Mouse (Mus musculus) liver, postnatal 0 days (tissue): ENCODE data around the gene Vamp8. TPM values are rescaled to one million over a fixed set of nuclear protein-coding genes. Genes with fewer than 3 reads are reported as not detected.

Experiments used
- ATAC-seq: fragments of 200-750 bp; cut with Nextera tagmentation; 2 replicates; pipeline ENCODE4 v1.8.0; 2017; ENCODE audit warnings: mild to moderate bottlenecking, moderate library complexity
- DNase-seq: peaks from one replicate; pipeline ENCODE4 v3.0.0-alpha.2; 2016
- H3K27ac ChIP-seq: fragments of 300-500 bp; sonication (generic); 2 replicates; pipeline ENCODE4 v1.5.1; 2014; ENCODE audit warnings: antibody characterized with exemption, moderate library complexity, mild to moderate bottlenecking, low read depth
- H3K27me3 ChIP-seq: fragments of 300-500 bp; sonication (generic); 2 replicates; pipeline ENCODE4 v1.6.1; 2014; ENCODE audit warnings: low read length, control low read depth, mixed read lengths; ENCODE audit not compliant: insufficient read depth
- H3K36me3 ChIP-seq: fragments of 300-500 bp; sonication (generic); replicated peaks from 2 replicates; pipeline ENCODE4 v1.6.1; 2014; ENCODE audit warnings: mild to moderate bottlenecking, control low read depth, low read length, moderate library complexity, mixed read lengths; ENCODE audit not compliant: insufficient read depth
- H3K4me1 ChIP-seq: fragments of 300-500 bp; sonication (generic); 2 replicates; pipeline ENCODE4 v1.6.1; 2014; ENCODE audit warnings: antibody characterized with exemption, mild to moderate bottlenecking, control low read depth; ENCODE audit not compliant: insufficient read depth
- H3K4me2 ChIP-seq: fragments of 300-500 bp; sonication (generic); 2 replicates; pipeline ENCODE4 v1.6.1; 2014; ENCODE audit warnings: low read depth, mild to moderate bottlenecking, low read length, moderate library complexity, mixed read lengths
- H3K4me3 ChIP-seq: fragments of 300-500 bp; sonication (generic); 2 replicates; pipeline ENCODE4 v1.5.1; 2014; ENCODE audit warnings: low read depth, low read length
- H3K9ac ChIP-seq: fragments of 300-500 bp; sonication (generic); replicated peaks from 2 replicates; pipeline ENCODE4 v1.6.1; 2014; ENCODE audit warnings: mild to moderate bottlenecking, moderate library complexity
- H3K9me3 ChIP-seq: fragments of 300-500 bp; sonication (generic); 2 replicates; pipeline ENCODE4 v1.6.1; 2016; ENCODE audit warnings: mild to moderate bottlenecking, control low read depth, low read length, mixed read lengths
- CTCF ChIP-seq: sonication (generic); IDR thresholded peaks from 2 replicates; pipeline ENCODE4 v1.5.1; 2016; ENCODE audit warnings: antibody characterized with exemption, low read depth
- EP300 ChIP-seq: IDR thresholded peaks from 2 replicates; pipeline ENCODE4 v1.6.1; 2016; ENCODE audit warnings: antibody characterized with exemption, low read depth, mild to moderate bottlenecking
- WGBS: fragments of 180-500 bp; shearing (Covaris S2); extraction: QIAGEN DNeasy Blood & Tissue Kit; methylation state at CpG from one replicate; pipeline ENCODE4 v1.1.7; 2014; ENCODE audit not compliant: insufficient replicate concordance; 5-methylcytosine and 5-hydroxymethylcytosine counted together
- polyA plus RNA-seq: library from polyadenylated mRNA; unstranded; fragments of >200 nt; fragmentation: Nextera tagmentation; extraction: Ambion mirVana; gene quantifications from 2 replicates; pipeline ENCODE4 v1.2.1, GENCODE M21; 2015

Vamp8 gene
- polyA plus RNA-seq, 1 experiment from 2014 or later = 263 TPM

GRCm38 (mm10) chr6:72418279-72418678 lies 27.8 kb upstream of the Vamp8 start:
- ATAC-seq = peak; percentile 9; the same call in 1 of the 2 replicates
- Histone ChIP-seq H3K9ac (no peak overlapping the region), H3K4me3 (no peak overlapping the region), H3K27me3 (no peaks in the 10 kb centered on the region), H3K27ac (no peak overlapping the region), H3K4me1 (peaks cover 28% of the 10 kb centered on the region), H3K9me3 (no peaks in the 10 kb centered on the region), H3K36me3 (peaks cover 24% of the 10 kb centered on the region), H3K4me2 (no peak overlapping the region)
- TF ChIP-seq EP300 (peak; percentile 57; the same call in 1 of the 2 replicates), CTCF (no peak)
- no peak for DNase-seq
- WGBS = 49% methylated on average over 4 of the region's 4 CpGs

GRCm38 (mm10) chr6:72415964-72416772 lies 25.7 kb upstream of the Vamp8 start:
- no peak for DNase-seq

GRCm38 (mm10) chr6:72415181-72415580 lies 24.7 kb upstream of the Vamp8 start:
- Histone ChIP-seq H3K27me3 (no peaks in the 10 kb centered on the region), H3K27ac (peak overlapping the region; percentile 46), H3K4me3 (peak overlapping the region; percentile 72), H3K9me3 (no peaks in the 10 kb centered on the region), H3K4me2 (peak overlapping the region; percentile 92), H3K4me1 (peaks cover 26% of the 10 kb centered on the region), H3K36me3 (peaks cover 16% of the 10 kb centered on the region), H3K9ac (peak overlapping the region; percentile 76; the same call in 1 of the 2 replicates)
- DNase-seq = no peak
- TF ChIP-seq EP300 = no peak
- TF ChIP-seq CTCF = peak; percentile 32; the same call in 1 of the 2 replicates
- WGBS = 70% methylated on average over 5 of the region's 5 CpGs
- ATAC-seq = no peak

More at GRCm38 (mm10) chr6:72415964-72416772, 25.7 kb upstream of the Vamp8 start:
- WGBS = 65% methylated on average over 7 of the region's 7 CpGs
- Histone ChIP-seq H3K27me3 (no peaks in the 10 kb centered on the region), H3K9ac (no peak overlapping the region), H3K4me3 (0 out of 2 replicates have a peak overlapping the region, but pooled peaks have one; percentile 72), H3K36me3 (peaks cover 16% of the 10 kb centered on the region), H3K27ac (peak overlapping the region; percentile 46), H3K4me1 (peaks cover 28% of the 10 kb centered on the region), H3K9me3 (no peaks in the 10 kb centered on the region), H3K4me2 (peak overlapping the region; percentile 92)
- TF ChIP-seq CTCF (no peak), EP300 (no peak)
- ATAC-seq = peak; percentile 52

GRCm38 (mm10) chr6:72414076-72414756 lies 23.7 kb upstream of the Vamp8 start, which contains the start of gene Ggcx:
Gene Ggcx, plus strand, starts transcription at chr6:72414308.
- H3K9ac ChIP-seq = peak within 1 kb of the TSS; percentile 76
- no peaks in the 10 kb centered on the region for H3K27me3 ChIP-seq
- peak within 1 kb of the TSS; percentile 72 for H3K4me3 ChIP-seq
- TF ChIP-seq CTCF (peak; percentile 21; the same call in 1 of the 2 replicates), EP300 (no peak)
- peaks cover 26% of the 10 kb centered on the region for H3K4me1 ChIP-seq
- H3K36me3 ChIP-seq = peaks cover 15% of the 10 kb centered on the region
- H3K9me3 ChIP-seq = no peaks in the 10 kb centered on the region
- ATAC-seq (peak; percentile 88), DNase-seq (peak; percentile 95)
- WGBS = 1% methylated on average over 33 of the region's 33 CpGs
- H3K27ac ChIP-seq = peak within 1 kb of the TSS; percentile 73
- peak within 1 kb of the TSS; percentile 92 for H3K4me2 ChIP-seq

GRCm38 (mm10) chr6:72410518-72410917 lies 20.0 kb upstream of the Vamp8 start:
- no peaks in the 10 kb centered on the region for H3K27me3 ChIP-seq
- 43% methylated on average over 7 of the region's 7 CpGs for WGBS
- no peak overlapping the region for H3K9ac ChIP-seq
- no peak for ATAC-seq
- DNase-seq = no peak
- no peak overlapping the region for H3K27ac ChIP-seq
- peaks cover 9% of the 10 kb centered on the region for H3K4me1 ChIP-seq
- no peaks in the 10 kb centered on the region for H3K36me3 ChIP-seq
- no peak overlapping the region for H3K4me2 ChIP-seq
- H3K9me3 ChIP-seq = no peaks in the 10 kb centered on the region
- no peak overlapping the region for H3K4me3 ChIP-seq
- TF ChIP-seq CTCF (no peak), EP300 (no peak)

GRCm38 (mm10) chr6:72410003-72410402 lies 19.5 kb upstream of the Vamp8 start:
- H3K4me2 ChIP-seq = no peak overlapping the region
- TF ChIP-seq EP300 (no peak), CTCF (peak; percentile 38; the same call in 1 of the 2 replicates)
- H3K9ac ChIP-seq = no peak overlapping the region
- H3K27ac ChIP-seq = no peak overlapping the region
- DNase-seq = no peak
- H3K9me3 ChIP-seq = no peaks in the 10 kb centered on the region
- WGBS = 21% methylated on average over 1 of the region's 1 CpGs
- ATAC-seq = no peak
- no peaks in the 10 kb centered on the region for H3K27me3 ChIP-seq
- no peaks in the 10 kb centered on the region for H3K36me3 ChIP-seq
- no peak overlapping the region for H3K4me3 ChIP-seq
- peaks cover 6% of the 10 kb centered on the region for H3K4me1 ChIP-seq
